Mouse (Mus musculus): ENCODE data around the gene Scube2.

DNA sequence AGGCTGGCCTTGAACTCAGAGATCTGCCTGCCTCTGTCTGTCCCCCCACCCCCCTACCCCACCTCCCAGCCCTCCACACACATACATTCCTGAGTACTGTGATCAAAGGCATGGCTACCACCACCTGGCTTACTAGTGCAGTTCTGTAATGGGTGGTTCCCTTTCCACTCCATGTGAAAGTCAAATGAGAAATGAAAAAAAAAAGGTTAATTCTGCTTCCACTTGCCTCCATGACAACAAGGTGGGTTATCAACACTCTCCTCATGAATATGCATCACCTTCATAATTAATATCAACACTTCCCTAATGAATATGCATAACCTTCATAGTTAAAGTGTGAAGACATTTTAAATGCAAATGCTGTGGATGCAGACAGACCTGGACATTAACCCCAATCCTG lies 9.6 kb upstream of the Scube2 start:
- TF ChIP-seq HCFC1 (IDR thresholded peaks at IDR 0.05; ENCODE audit: borderline replicate concordance, insufficient read depth, low read length) (no peak), MAFK (IDR thresholded peaks at IDR 0.05; ENCODE audit: insufficient read depth, low read depth, low read length) (no peak)
